Mouse (Mus musculus) G1E (cell line): ENCODE measurements around the gene Trim33. TPM values are rescaled to one million over a fixed set of nuclear protein-coding genes. Genes with fewer than 3 reads are reported as not detected.
A peak's percentile ranks its signal among the peaks of the same experiment; 100 is the strongest.

Experiments used
- ATAC-seq: 2 replicates; pipeline ENCODE4 v1.8.0; 2016; ENCODE audit warnings: mild to moderate bottlenecking; ENCODE audit not compliant: insufficient number of reproducible peaks, poor library complexity, low FRiP score, severe bottlenecking; ENCODE audit errors: extremely low read depth
- DNase-seq: peaks from one replicate; pipeline ENCODE4 v3.0.0; 2012; ENCODE audit warnings: low spot score
- H3K27me3 ChIP-seq: 2 replicates; pipeline ENCODE4 v1.6.1; 2012; ENCODE audit warnings: mild to moderate bottlenecking, low read length, inconsistent platforms; ENCODE audit not compliant: insufficient read depth
- H3K36me3 ChIP-seq: replicated peaks from 2 replicates; pipeline ENCODE3; 2012; ENCODE audit warnings: mild to moderate bottlenecking, inconsistent platforms
- H3K4me1 ChIP-seq: 2 replicates; pipeline ENCODE4 v1.6.1; 2012; ENCODE audit warnings: low read depth, low read length, inconsistent platforms, mixed read lengths; ENCODE audit not compliant: insufficient read depth
- H3K4me3 ChIP-seq: 2 replicates; pipeline ENCODE4 v1.5.1; 2012; ENCODE audit warnings: low read depth, mild to moderate bottlenecking, inconsistent platforms, low read length, moderate library complexity, mixed read lengths
- H3K9me3 ChIP-seq: replicated peaks from 2 replicates; pipeline ENCODE4 v1.6.1; 2012; ENCODE audit warnings: inconsistent platforms
- CTCF ChIP-seq: IDR thresholded peaks from 2 replicates; pipeline ENCODE4 v1.5.1; 2012; ENCODE audit warnings: low read depth, low read length, inconsistent platforms, mixed read lengths
- GATA1 ChIP-seq: IDR thresholded peaks from 2 replicates; pipeline ENCODE4 v1.6.1; 2012; ENCODE audit warnings: borderline replicate concordance, low read length, inconsistent platforms, mixed read lengths
- GATA2 ChIP-seq: IDR thresholded peaks from 2 replicates; pipeline ENCODE4 v1.6.1; 2012; ENCODE audit warnings: low read depth, low read length, inconsistent platforms, borderline replicate concordance
- POLR2AphosphoS5 ChIP-seq: IDR thresholded peaks from 2 replicates; pipeline ENCODE4 v1.6.1; 2012; ENCODE audit warnings: low read depth, low read length, inconsistent platforms; ENCODE audit not compliant: insufficient replicate concordance
- TAL1 ChIP-seq: conservative IDR thresholded peaks from 2 replicates; pipeline ENCODE4 v1.6.1; 2012; ENCODE audit warnings: low read depth, low read length, inconsistent platforms, mixed read lengths
- polyA plus RNA-seq: library from polyadenylated mRNA; stranded (reverse); fragments of >175 nt; gene quantifications from 2 replicates; pipeline ENCODE4 v1.2.3, GENCODE M21; 2012
- total RNA-seq, 2 experiments: library from RNA; stranded (forward) in 1 of 2; stranded (reverse) in 1 of 2; fragments of 200-1000 nt in 1 of 2; fragments of >200 nt in 1 of 2; fragmentation: Nextera tagmentation in 1 of 2; gene quantifications; 2 replicates each; pipeline ENCODE4 v1.2.3; 2014 to 2017

The Trim33 gene
- 188 and 278 TPM in 2 replicates for total RNA-seq (2014; fragmentation: Nextera tagmentation)
- total RNA-seq (2017): 93.7 and 103 TPM in 2 replicates
- 7.7 and 7.9 TPM in 2 replicates for polyA plus RNA-seq

DNA sequence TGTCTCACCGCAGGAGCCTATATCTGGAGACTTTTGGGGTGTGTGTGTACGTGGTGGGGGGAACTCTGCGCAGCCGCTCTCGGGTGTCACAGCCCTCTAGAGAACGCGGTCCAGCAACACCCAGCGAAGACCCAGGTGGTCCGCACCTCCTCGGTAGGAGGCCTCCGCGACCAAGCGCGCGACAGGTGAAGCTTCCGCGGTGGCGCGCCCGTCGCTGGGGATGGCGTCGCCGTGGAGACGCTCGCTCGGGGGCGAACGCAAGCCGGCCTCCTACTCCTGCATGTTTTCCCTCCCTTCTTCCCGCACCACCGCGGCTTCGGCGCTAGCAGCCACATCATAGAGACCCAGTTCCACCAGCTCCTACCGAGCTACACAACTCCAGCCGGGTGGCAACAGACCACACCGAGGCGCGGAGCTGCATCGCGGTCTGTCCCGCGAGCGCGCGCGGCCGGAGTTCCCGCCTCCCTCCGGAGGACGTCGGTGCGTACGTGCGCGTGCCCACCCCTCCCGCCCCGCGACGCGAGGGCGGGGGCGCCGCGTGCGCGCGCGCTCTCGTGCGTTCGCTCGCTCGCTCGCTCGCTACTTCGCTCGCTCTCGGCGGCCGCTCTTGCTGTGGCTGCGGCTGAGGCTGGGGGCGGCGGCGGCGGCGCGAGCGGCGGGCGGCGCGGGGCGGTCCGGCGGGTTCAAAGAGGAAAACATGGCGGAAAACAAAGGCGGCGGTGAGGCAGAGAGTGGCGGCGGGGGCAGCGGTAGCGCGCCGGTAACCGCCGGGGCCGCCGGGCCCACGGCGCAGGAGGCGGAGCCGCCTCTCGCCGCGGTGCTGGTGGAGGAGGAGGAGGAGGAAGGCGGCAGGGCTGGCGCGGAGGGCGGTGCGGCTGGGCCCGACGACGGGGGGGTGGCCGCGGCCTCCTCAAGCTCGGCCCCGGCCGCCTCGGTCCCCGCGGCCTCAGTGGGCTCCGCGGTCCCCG is at the start of gene Trim33:
Trim33 (plus strand) TSS at position 112 of the 968 bp plus-strand sequence.
- ATAC-seq: peak; percentile 32
- Histone ChIP-seq H3K36me3 (peaks cover 14% of the 10 kb centered on the region), H3K4me1 (peaks cover 32% of the 10 kb centered on the region), H3K9me3 (no peaks in the 10 kb centered on the region), H3K4me3 (peak within 1 kb of the TSS; percentile 99), H3K27me3 (no peaks in the 10 kb centered on the region)
- TF ChIP-seq CTCF (no peak), POLR2AphosphoS5 (no peak), GATA1 (no peak), GATA2 (no peak), TAL1 (no peak)
- DNase-seq: peak; percentile 93

DNA sequence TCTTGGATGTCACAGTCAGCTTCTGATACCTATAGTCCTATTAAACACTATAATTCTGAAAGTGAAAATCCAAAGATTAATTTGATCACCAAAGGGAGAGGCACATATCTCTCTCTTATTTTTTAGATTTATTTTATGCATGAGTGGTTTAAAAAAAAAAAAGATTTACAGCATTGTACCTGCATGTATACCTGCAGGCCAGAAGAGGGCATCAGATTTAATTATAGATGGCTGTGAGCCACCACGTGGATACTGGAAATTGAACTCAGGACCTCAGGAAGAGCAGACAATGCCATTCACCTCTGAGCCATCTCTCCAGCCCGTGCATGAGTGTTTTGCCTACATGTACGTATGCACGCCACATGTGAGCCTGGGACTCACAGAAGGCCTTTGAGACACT is 46.7 kb upstream of the Trim33 start:
- no peaks in the 10 kb centered on the region for H3K36me3 ChIP-seq
- TF ChIP-seq TAL1: no peak
- no peak for TF ChIP-seq GATA1
- no peak for TF ChIP-seq CTCF
- TF ChIP-seq GATA2: no peak
- no peak for TF ChIP-seq POLR2AphosphoS5
- DNase-seq (no peak), ATAC-seq (no peak)
- H3K4me1 ChIP-seq: peaks cover 6% of the 10 kb centered on the region; the same call in 1 of the 2 replicates
- H3K27me3 ChIP-seq: no peaks in the 10 kb centered on the region
- peaks cover 18% of the 10 kb centered on the region for H3K9me3 ChIP-seq
- no peak overlapping the region for H3K4me3 ChIP-seq

DNA sequence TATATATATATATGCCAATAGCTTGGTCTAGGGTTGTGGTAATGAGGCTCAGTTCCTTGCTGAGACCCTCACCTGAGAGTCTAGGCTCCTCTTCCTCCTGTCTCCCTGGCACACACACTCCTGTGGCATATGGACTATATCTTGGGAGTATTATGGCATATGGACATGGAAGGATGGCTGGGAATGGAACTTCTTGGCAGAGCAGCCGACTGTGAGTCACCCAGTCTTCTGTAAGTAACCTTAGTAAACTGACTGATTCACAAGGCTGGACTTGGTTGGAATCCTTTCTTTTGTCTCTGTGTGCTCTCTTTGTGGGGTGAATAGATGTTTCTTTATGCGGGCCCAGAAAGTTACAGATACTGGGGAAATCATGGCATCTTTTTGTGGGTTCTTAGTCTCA is 37.6 kb upstream of the Trim33 start:
- no peaks in the 10 kb centered on the region for H3K27me3 ChIP-seq
- H3K4me3 ChIP-seq: no peak overlapping the region
- ATAC-seq: no peak
- DNase-seq: no peak
- H3K4me1 ChIP-seq: no peaks in the 10 kb centered on the region; the same call in 1 of the 2 replicates
- no peaks in the 10 kb centered on the region for H3K36me3 ChIP-seq
- TF ChIP-seq TAL1 (no peak), GATA2 (no peak), CTCF (no peak), POLR2AphosphoS5 (no peak), GATA1 (no peak)
- 0 out of 2 replicates have a peak, but pooled peaks cover 2% of the 10 kb centered on the region for H3K9me3 ChIP-seq

DNA sequence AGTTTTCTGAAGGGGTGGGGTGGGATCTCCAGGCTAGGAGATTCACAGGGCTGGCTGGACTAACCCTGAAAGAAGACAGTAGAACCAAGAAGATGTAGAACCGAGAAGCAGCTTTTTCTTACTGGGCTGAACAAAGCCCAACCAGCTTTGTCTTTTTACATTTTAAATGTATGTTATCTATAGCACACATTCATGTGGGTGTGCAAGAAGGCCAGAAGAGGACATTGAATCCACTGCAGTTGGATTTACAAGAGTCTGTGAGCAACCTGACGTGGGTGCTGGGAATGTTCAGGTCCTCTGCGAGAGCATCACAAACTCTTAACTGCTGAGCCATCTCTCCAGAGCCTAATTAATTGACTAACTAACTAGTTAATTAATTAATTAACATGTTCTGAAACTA is 36.9 kb upstream of the Trim33 start:
- TF ChIP-seq CTCF: no peak
- no peak for TF ChIP-seq TAL1
- no peak for TF ChIP-seq GATA1
- TF ChIP-seq POLR2AphosphoS5: no peak
- no peak for TF ChIP-seq GATA2
- Histone ChIP-seq H3K9me3 (0 out of 2 replicates have a peak, but pooled peaks cover 2% of the 10 kb centered on the region), H3K4me1 (no peaks in the 10 kb centered on the region; the same call in 1 of the 2 replicates), H3K4me3 (no peak overlapping the region), H3K36me3 (no peaks in the 10 kb centered on the region), H3K27me3 (no peaks in the 10 kb centered on the region)
- no peak for ATAC-seq
- no peak for DNase-seq

DNA sequence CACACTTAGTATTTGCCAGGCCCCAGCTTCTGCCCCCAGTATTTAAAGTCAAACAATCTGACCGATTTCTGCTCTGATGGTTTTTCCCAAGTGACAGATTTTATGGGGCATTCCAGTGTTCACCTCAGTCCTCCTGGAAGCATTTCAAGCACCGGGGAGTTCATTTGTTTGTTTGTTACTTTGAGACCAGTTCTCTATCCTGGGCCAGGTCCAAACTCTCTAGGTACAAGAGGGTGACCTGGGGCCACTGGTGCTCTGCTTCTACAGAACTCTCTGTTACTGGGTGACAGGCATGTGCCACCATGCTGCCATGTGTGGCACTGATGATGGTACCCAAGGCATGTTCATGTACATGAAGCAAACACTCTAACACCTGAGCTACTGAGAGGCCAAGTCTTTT is 35.6 kb upstream of the Trim33 start:
- Histone ChIP-seq H3K4me3 (no peak overlapping the region), H3K9me3 (0 out of 2 replicates have a peak, but pooled peaks cover 2% of the 10 kb centered on the region), H3K27me3 (no peaks in the 10 kb centered on the region), H3K4me1 (no peaks in the 10 kb centered on the region; the same call in 1 of the 2 replicates), H3K36me3 (no peaks in the 10 kb centered on the region)
- TF ChIP-seq TAL1 (no peak), CTCF (no peak), GATA2 (no peak), POLR2AphosphoS5 (no peak), GATA1 (no peak)
- DNase-seq (no peak), ATAC-seq (no peak)

DNA sequence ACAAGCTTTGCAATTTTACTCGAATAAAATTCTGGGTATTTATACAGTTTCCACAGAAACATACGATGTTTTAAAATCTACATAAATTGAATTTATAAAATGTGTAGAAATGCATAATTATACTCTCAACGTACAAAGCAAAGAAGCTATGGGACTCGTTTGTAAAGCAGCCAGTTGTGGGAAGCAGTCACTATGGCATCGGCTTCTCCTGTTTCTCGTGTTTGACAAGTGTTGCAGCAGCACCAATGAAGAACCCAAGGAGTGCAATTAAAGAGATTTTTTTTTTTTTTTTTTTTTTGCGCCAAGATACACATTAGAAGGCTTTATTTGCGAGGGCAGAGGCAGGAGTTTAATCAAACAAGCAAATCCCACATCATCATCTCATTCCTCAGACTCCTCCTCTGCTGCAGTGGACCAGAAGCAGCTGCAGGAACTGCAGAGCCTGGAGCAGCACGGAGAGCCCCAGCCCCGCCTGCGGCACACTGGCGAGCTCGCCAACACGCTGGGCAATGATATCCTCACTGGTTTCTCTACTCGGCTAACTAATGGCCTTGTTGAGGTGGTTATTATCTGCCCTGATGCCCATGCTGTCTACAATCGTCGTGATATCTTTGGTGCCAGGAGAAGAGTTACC is 32.3 kb upstream of the Trim33 start:
- H3K36me3 ChIP-seq: no peaks in the 10 kb centered on the region
- H3K4me1 ChIP-seq: no peaks in the 10 kb centered on the region; the same call in 1 of the 2 replicates
- no peak for ATAC-seq
- no peak overlapping the region for H3K4me3 ChIP-seq
- H3K9me3 ChIP-seq: no peaks in the 10 kb centered on the region
- no peaks in the 10 kb centered on the region for H3K27me3 ChIP-seq
- DNase-seq: no peak
- TF ChIP-seq GATA1: no peak
- no peak for TF ChIP-seq CTCF
- TF ChIP-seq POLR2AphosphoS5: no peak
- TF ChIP-seq TAL1: no peak
- no peak for TF ChIP-seq GATA2
